Mouse (Mus musculus) adrenal gland, postnatal 4 days (tissue): Measurements from ENCODE around the gene Qsox2. TPM values are rescaled to one million over a fixed set of nuclear protein-coding genes. Genes with fewer than 3 reads are reported as not detected.
A peak's percentile ranks its signal among the peaks of the same experiment; 100 is the strongest.

Experiments used
- DNase-seq, 2 experiments: peaks; one replicate each; pipeline ENCODE4 v3.0.0; 2021 to 2022; ENCODE audit warnings: low spot score in 2 of 2, mixed read lengths in 2 of 2
- long read RNA-seq, 2 experiments: library from polyadenylated mRNA; stranded (forward); transcript quantifications; one replicate each; pipeline ENCODE4 v2.0.0; 2021
- total RNA-seq, 2 experiments: library from RNA; stranded (reverse); gene quantifications; 2 replicates each; pipeline ENCODE4 v1.2.3; 2021

Gene Qsox2
- total RNA-seq = 10 to 100 TPM; 23.8 to 24.0 TPM
- long read RNA-seq, experiment 1, transcript Qsox2-201 (13 exons, 2,559 nt) = major isoform, 7 of 26 reads
- long read RNA-seq, experiment 1, partial matches to known transcripts = 16 of 26 reads
- long read RNA-seq, experiment 1, other reads (novel, unspliced or antisense) = 3 of 26 reads
- long read RNA-seq, experiment 2, transcript Qsox2-201 (13 exons, 2,559 nt) = major isoform, 10 of 44 reads
- long read RNA-seq, experiment 2, partial matches to known transcripts = 26 of 44 reads
- long read RNA-seq, experiment 2, other reads (novel, unspliced or antisense) = 8 of 44 reads

- peak; percentile 81 to 89 for DNase-seq
Observed at GRCm38 (mm10) chr2:26237290-26237782, at the start of gene Qsox2. Gene Qsox2, minus strand, starts transcription at chr2:26237525.

- DNase-seq = no peak
Observed at GRCm38 (mm10) chr2:26286391-26286790, 49.1 kb upstream of the Qsox2 start.

GRCm38 (mm10) chr2:26285804-26286203 lies 48.5 kb upstream of the Qsox2 start:
- no peak for DNase-seq

GRCm38 (mm10) chr2:26280594-26280993 lies 43.3 kb upstream of the Qsox2 start:
- no peak for DNase-seq

- DNase-seq = no peak
Observed at GRCm38 (mm10) chr2:26279712-26280111, 42.4 kb upstream of the Qsox2 start.

GRCm38 (mm10) chr2:26273611-26274010 lies 36.3 kb upstream of the Qsox2 start:
- peak in 1 of 2 experiments; percentile 29 for DNase-seq

- DNase-seq = peak in 1 of 2 experiments; percentile 12
Observed at GRCm38 (mm10) chr2:26268216-26268615, 30.9 kb upstream of the Qsox2 start.

GRCm38 (mm10) chr2:26266066-26266742 lies 28.9 kb upstream of the Qsox2 start:
- no peak for DNase-seq

GRCm38 (mm10) chr2:26265095-26265494 lies 27.8 kb upstream of the Qsox2 start:
- DNase-seq = no peak

GRCm38 (mm10) chr2:26264646-26265045 lies 27.3 kb upstream of the Qsox2 start:
- DNase-seq = no peak

GRCm38 (mm10) chr2:26257315-26258096 lies 20.2 kb upstream of the Qsox2 start:
- DNase-seq = no peak

GRCm38 (mm10) chr2:26254816-26255215 lies 17.5 kb upstream of the Qsox2 start:
- DNase-seq = no peak

GRCm38 (mm10) chr2:26252514-26253206 lies 15.3 kb upstream of the Qsox2 start:
- no peak for DNase-seq

GRCm38 (mm10) chr2:26247531-26247930 lies 10.2 kb upstream of the Qsox2 start:
- no peak for DNase-seq

- no peak for DNase-seq
Observed at GRCm38 (mm10) chr2:26240841-26241240, 3.5 kb upstream of the Qsox2 start.

GRCm38 (mm10) chr2:26240330-26240729 lies 3.0 kb upstream of the Qsox2 start:
- DNase-seq = no peak

- DNase-seq = peak; percentile 9 to 16
Observed at GRCm38 (mm10) chr2:26236681-26237289, 540 bp downstream of the Qsox2 start.

- no peak for DNase-seq
Observed at GRCm38 (mm10) chr2:26234771-26235170, 2.6 kb downstream of the Qsox2 start.

GRCm38 (mm10) chr2:26234253-26234652 lies 3.1 kb downstream of the Qsox2 start:
- no peak for DNase-seq

- DNase-seq = no peak
Observed at GRCm38 (mm10) chr2:26231366-26231765, 6.0 kb downstream of the Qsox2 start.

- DNase-seq = no peak
Observed at GRCm38 (mm10) chr2:26230253-26230652, 7.1 kb downstream of the Qsox2 start.
